Mouse (Mus musculus) midbrain, postnatal 0 days (tissue): ENCODE measurements around the gene Chpt1. TPM values are rescaled to one million over a fixed set of nuclear protein-coding genes. Genes with fewer than 3 reads are reported as not detected.

Experiments
- ATAC-seq: fragments of 200-750 bp; cut with Nextera tagmentation; 2 replicates; pipeline ENCODE4 v1.8.0; 2017; ENCODE audit warnings: moderate number of reproducible peaks, mild to moderate bottlenecking, moderate TSS enrichment, moderate library complexity; ENCODE audit not compliant: low FRiP score
- DNase-seq: peaks from one replicate; pipeline ENCODE4 v3.0.0-alpha.2; 2015; ENCODE audit warnings: low spot score
- H3K27ac ChIP-seq: fragments of 300-500 bp; sonication (generic); 2 replicates; pipeline ENCODE4 v1.5.1; 2014; ENCODE audit warnings: low read depth, mild to moderate bottlenecking, low read length, mixed read lengths
- H3K27me3 ChIP-seq: fragments of 300-500 bp; sonication (generic); 2 replicates; pipeline ENCODE4 v1.6.1; 2014; ENCODE audit warnings: low read length, control low read depth, mixed read lengths; ENCODE audit not compliant: insufficient read depth
- H3K36me3 ChIP-seq: fragments of 300-500 bp; sonication (generic); 2 replicates; pipeline ENCODE4 v1.6.1; 2014; ENCODE audit warnings: low read length, control low read depth, mixed read lengths; ENCODE audit not compliant: insufficient read depth
- H3K4me1 ChIP-seq: fragments of 300-500 bp; sonication (generic); 2 replicates; pipeline ENCODE4 v1.6.1; 2014; ENCODE audit warnings: mild to moderate bottlenecking, control low read depth, antibody characterized with exemption, low read length, mixed read lengths; ENCODE audit not compliant: insufficient read depth
- H3K4me2 ChIP-seq: fragments of 300-500 bp; sonication (generic); 2 replicates; pipeline ENCODE4 v1.6.1; 2014; ENCODE audit warnings: low read depth, mild to moderate bottlenecking, low read length, mixed read lengths; ENCODE audit not compliant: poor library complexity, severe bottlenecking
- H3K4me3 ChIP-seq: fragments of 300-500 bp; sonication (generic); 2 replicates; pipeline ENCODE4 v1.5.1; 2014; ENCODE audit warnings: low read depth, mild to moderate bottlenecking, low read length, moderate library complexity
- H3K9ac ChIP-seq: fragments of 300-500 bp; sonication (generic); replicated peaks from 2 replicates; pipeline ENCODE4 v1.6.1; 2014; ENCODE audit warnings: mild to moderate bottlenecking, low read length, moderate library complexity, mixed read lengths; ENCODE audit not compliant: poor library complexity, severe bottlenecking
- H3K9me3 ChIP-seq: fragments of 300-500 bp; sonication (generic); 2 replicates; pipeline ENCODE4 v1.6.1; 2016; ENCODE audit warnings: low read length, control low read depth
- CTCF ChIP-seq: IDR thresholded peaks from 2 replicates; pipeline ENCODE4 v1.5.1; 2016; ENCODE audit warnings: antibody characterized with exemption, mild to moderate bottlenecking
- WGBS: fragments of 180-500 bp; shearing (Covaris S2); extraction: QIAGEN DNeasy Blood & Tissue Kit; methylation state at CpG from one replicate; pipeline ENCODE4 v1.1.7; 2014; 5-methylcytosine and 5-hydroxymethylcytosine counted together
- polyA plus RNA-seq: library from polyadenylated mRNA; unstranded; fragments of >200 nt; fragmentation: Nextera tagmentation; extraction: Ambion mirVana; gene quantifications from 2 replicates; pipeline ENCODE4 v1.2.1, GENCODE M21; 2015
- total RNA-seq: library from RNA; depleted of rRNA; stranded (reverse); fragments of >200 nt; gene quantifications from 2 replicates; pipeline ENCODE4 v1.2.3, GENCODE M21; 2014; rRNA removed

Gene Chpt1
- total and polyA plus RNA-seq, 2 experiments from 2014 or later, result 26.9 to 27.2 TPM

DNA sequence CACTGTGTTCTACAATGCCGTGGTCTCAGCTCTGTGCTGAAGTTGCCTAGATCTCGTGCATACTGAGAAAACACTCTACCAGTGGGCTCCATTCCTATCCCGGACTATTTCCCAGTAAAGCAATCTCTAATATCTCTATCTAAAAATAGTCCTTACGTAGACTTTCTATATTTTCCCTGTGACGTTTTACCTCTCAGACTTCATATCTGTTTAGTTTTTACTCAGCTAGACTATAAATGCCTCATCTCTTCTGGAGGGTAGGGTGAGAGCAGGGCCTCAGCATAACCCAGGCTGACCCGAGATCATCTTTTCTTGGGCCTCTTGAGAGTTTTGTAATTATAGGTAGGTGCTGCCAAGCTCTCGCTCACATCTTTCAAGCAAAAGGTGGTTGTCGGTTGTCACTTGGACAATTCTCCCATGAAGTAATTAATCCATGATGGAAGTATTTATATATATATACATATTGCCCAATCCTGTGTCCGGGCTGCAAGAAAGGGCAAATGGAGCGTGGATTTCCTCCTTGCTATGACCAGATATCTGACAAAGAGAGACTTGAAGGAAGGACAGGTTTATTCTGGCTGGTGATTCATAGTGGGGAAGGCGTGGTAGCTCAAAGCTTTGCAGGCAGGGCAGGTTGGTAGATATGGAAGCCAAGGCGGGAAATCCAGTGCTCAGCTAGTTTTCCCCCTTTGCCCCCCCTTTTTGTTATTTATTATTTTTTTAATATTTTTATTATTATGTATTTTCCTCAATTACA lies 95.8 kb downstream of the Chpt1 start:
- H3K4me3 ChIP-seq, result no peak overlapping the region
- no peak for TF ChIP-seq CTCF
- H3K36me3 ChIP-seq, result no peaks in the 10 kb centered on the region
- WGBS, result 95% methylated on average over 12 of the region's 12 CpGs
- H3K27me3 ChIP-seq, result no peaks in the 10 kb centered on the region
- DNase-seq, result no peak
- no peak for ATAC-seq
- H3K4me1 ChIP-seq, result no peaks in the 10 kb centered on the region
- H3K4me2 ChIP-seq, result no peak overlapping the region
- H3K9me3 ChIP-seq, result no peaks in the 10 kb centered on the region
- H3K27ac ChIP-seq, result no peak overlapping the region
- H3K9ac ChIP-seq, result no peak overlapping the region

DNA sequence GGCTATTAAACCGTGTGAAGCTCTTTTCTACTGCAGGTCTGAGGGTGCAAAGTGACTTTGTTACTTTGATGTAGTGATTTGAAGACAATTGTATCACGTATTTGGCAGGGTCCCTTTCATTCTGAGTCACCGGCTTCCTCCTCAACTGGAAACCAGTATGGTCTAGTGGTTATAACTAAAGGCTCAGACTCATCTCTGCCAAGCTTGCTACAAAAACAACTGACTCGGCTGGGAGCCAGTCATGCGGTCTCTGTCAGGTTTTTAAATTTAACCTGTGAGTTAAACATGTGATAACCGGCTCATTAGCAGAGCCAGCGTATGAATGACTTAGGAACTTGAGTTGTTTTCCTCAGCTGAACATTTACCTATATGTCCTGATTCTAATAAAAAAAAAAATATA lies 98.1 kb downstream of the Chpt1 start:
- TF ChIP-seq CTCF, result no peak
- no peak overlapping the region for H3K9ac ChIP-seq
- H3K4me1 ChIP-seq, result no peaks in the 10 kb centered on the region
- H3K4me3 ChIP-seq, result no peak overlapping the region
- H3K27me3 ChIP-seq, result no peaks in the 10 kb centered on the region
- 78% methylated on average over 7 of the region's 7 CpGs for WGBS
- H3K4me2 ChIP-seq, result no peak overlapping the region
- no peak for DNase-seq
- no peaks in the 10 kb centered on the region for H3K9me3 ChIP-seq
- H3K36me3 ChIP-seq, result no peaks in the 10 kb centered on the region
- ATAC-seq, result no peak
- H3K27ac ChIP-seq, result no peak overlapping the region

DNA sequence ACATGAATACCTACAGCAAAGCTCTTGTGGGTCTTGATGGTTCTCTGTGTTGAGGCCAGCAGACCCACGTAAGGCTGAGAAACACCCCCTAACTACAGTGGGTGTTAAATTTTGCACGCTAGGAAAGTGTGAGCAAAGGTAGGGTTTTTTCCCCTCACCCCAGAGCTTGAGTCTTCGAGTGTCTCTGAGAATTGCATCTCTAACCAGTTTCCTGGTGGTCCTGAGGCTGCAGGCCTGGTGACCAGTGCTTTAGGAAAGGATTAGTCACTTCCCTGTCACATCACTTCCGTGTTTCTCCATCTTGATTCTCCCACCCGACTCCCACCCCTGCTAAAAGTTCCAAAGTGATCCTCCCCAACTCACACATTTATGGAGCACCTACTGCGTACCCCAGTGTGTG lies 99.7 kb downstream of the Chpt1 start:
- ATAC-seq, result no peak
- H3K4me2 ChIP-seq, result no peak overlapping the region
- WGBS, result 92% methylated on average over 6 of the region's 6 CpGs

DNA sequence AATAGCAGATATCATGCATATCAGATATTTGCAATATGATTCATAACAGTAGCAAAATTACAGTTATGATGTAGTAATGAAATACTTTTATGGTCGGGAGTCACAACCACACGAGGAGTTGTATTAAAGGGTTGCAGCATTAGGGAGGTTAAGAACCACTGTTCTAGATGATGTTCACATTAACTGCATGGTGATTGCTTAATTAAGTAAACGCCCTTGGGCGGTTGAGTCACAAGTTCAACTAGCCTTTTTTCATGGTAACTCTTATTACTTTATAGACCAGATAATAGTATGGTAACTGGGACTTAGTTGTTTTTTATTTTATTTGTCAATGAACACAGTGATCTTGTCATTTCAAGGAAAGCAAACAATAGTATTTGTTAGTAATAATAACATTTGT lies 100.9 kb downstream of the Chpt1 start:
- ATAC-seq, result no peak
- no peaks in the 10 kb centered on the region for H3K36me3 ChIP-seq
- no peak overlapping the region for H3K4me2 ChIP-seq
- no peak for TF ChIP-seq CTCF
- no peak overlapping the region for H3K9ac ChIP-seq
- H3K4me1 ChIP-seq, result no peaks in the 10 kb centered on the region
- 96% methylated on average over 4 of the region's 4 CpGs for WGBS
- no peaks in the 10 kb centered on the region for H3K9me3 ChIP-seq
- no peak overlapping the region for H3K27ac ChIP-seq
- DNase-seq, result no peak
- no peaks in the 10 kb centered on the region for H3K27me3 ChIP-seq
- H3K4me3 ChIP-seq, result no peak overlapping the region

More for the DNA sequence above, 99.7 kb downstream of the Chpt1 start:
- H3K4me3 ChIP-seq, result no peak overlapping the region
- no peak for DNase-seq
- H3K9me3 ChIP-seq, result no peaks in the 10 kb centered on the region
- H3K36me3 ChIP-seq, result no peaks in the 10 kb centered on the region
- no peak overlapping the region for H3K9ac ChIP-seq
- H3K27me3 ChIP-seq, result no peaks in the 10 kb centered on the region
- TF ChIP-seq CTCF, result no peak
- H3K4me1 ChIP-seq, result no peaks in the 10 kb centered on the region
- H3K27ac ChIP-seq, result no peak overlapping the region

Other genes starting within 250 kb of the Chpt1 start
- gene Dram1, start 125.0 kb downstream of the Chpt1 start, total RNA-seq, result 0.44 and 1.3 TPM in 2 replicates
- 0.39 and 0.82 TPM in 2 replicates for gene Dram1, start 125.0 kb downstream of the Chpt1 start, polyA plus RNA-seq
- gene Gnptab, start 124.9 kb downstream of the Chpt1 start, total RNA-seq, result 54.0 and 56.0 TPM in 2 replicates
- gene Gnptab, start 124.9 kb downstream of the Chpt1 start, polyA plus RNA-seq, result 21.9 and 24.0 TPM in 2 replicates
- not detected in 2 replicates for gene Sycp3, start 44.5 kb downstream of the Chpt1 start, total RNA-seq
- gene Sycp3, start 44.5 kb downstream of the Chpt1 start, polyA plus RNA-seq, result 1.2 and 1.4 TPM in 2 replicates
- 2.0 and 3.2 TPM in 2 replicates for gene Mybpc1, start 101.1 kb upstream of the Chpt1 start, total RNA-seq
- gene Mybpc1, start 101.1 kb upstream of the Chpt1 start, polyA plus RNA-seq, result 0.86 and 1.1 TPM in 2 replicates
- 0.28 TPM in 1 of 2 replicates, not detected in the other for gene Spic, start 180.9 kb upstream of the Chpt1 start, total RNA-seq
- gene Spic, start 180.9 kb upstream of the Chpt1 start, polyA plus RNA-seq, result not detected in 2 replicates
- 81.4 and 86.1 TPM in 2 replicates for gene Arl1, start 226.8 kb upstream of the Chpt1 start, total RNA-seq
- gene Arl1, start 226.8 kb upstream of the Chpt1 start, polyA plus RNA-seq, result 169 and 174 TPM in 2 replicates